Mouse (Mus musculus) bone marrow macrophage, adult 2 months (primary cell): ENCODE data around the gene Mc3r. TPM values are rescaled to one million over a fixed set of nuclear protein-coding genes. Genes with fewer than 3 reads are reported as not detected.

Experiments
- H3K27ac ChIP-seq: 2 replicates; pipeline ENCODE4 v1.5.1; 2012; ENCODE audit warnings: low read depth, low read length; ENCODE audit not compliant: insufficient read depth
- H3K4me1 ChIP-seq: 2 replicates; pipeline ENCODE4 v1.6.1; 2012; ENCODE audit warnings: low read length; ENCODE audit not compliant: control insufficient read depth, insufficient read depth
- H3K4me3 ChIP-seq: 2 replicates; pipeline ENCODE4 v1.5.1; 2012; ENCODE audit warnings: mild to moderate bottlenecking, low read length, moderate library complexity; ENCODE audit not compliant: insufficient read depth
- CTCF ChIP-seq: IDR thresholded peaks from 2 replicates; pipeline ENCODE4 v1.5.1; 2012; ENCODE audit warnings: low read depth, mild to moderate bottlenecking, low read length, moderate library complexity
- POLR2A ChIP-seq: IDR thresholded peaks from 2 replicates; pipeline ENCODE4 v1.6.1; 2012; ENCODE audit warnings: mild to moderate bottlenecking, low read depth, low read length, borderline replicate concordance
- polyA plus RNA-seq: library from polyadenylated mRNA; stranded (reverse); fragments of >200 nt; gene quantifications from 2 replicates; pipeline ENCODE4 v1.2.4, GENCODE M21; 2012; ENCODE audit not compliant: missing spikeins, insufficient read depth, insufficient read length

The Mc3r gene
- polyA plus RNA-seq: not detected in 2 replicates

- TF ChIP-seq CTCF: peak; percentile 34; the same call in 1 of the 2 replicates
- TF ChIP-seq POLR2A: no peak
- Histone ChIP-seq H3K27ac (no peak within 1 kb of the TSS), H3K4me3 (no peak within 1 kb of the TSS), H3K4me1 (no peaks in the 10 kb centered on the region)
Observed at GRCm38 (mm10) chr2:172248106-172248764, at the start of gene Mc3r. Gene Mc3r, plus strand, starts transcription at chr2:172248492.

- no peak overlapping the region for H3K27ac ChIP-seq
- TF ChIP-seq CTCF (no peak), POLR2A (no peak)
- H3K4me1 ChIP-seq: no peaks in the 10 kb centered on the region
- H3K4me3 ChIP-seq: no peak overlapping the region
Observed at GRCm38 (mm10) chr2:172201998-172202780, 46.1 kb upstream of the Mc3r start.

- Histone ChIP-seq H3K4me3 (no peak overlapping the region), H3K27ac (no peak overlapping the region), H3K4me1 (no peaks in the 10 kb centered on the region)
- TF ChIP-seq CTCF (peak; percentile 80), POLR2A (no peak)
Observed at GRCm38 (mm10) chr2:172207003-172207402, 41.3 kb upstream of the Mc3r start.

- H3K27ac ChIP-seq: no peak overlapping the region
- no peak for TF ChIP-seq CTCF
- no peak for TF ChIP-seq POLR2A
- H3K4me1 ChIP-seq: no peaks in the 10 kb centered on the region
- no peak overlapping the region for H3K4me3 ChIP-seq
Observed at GRCm38 (mm10) chr2:172213480-172213879, 34.8 kb upstream of the Mc3r start.

- TF ChIP-seq CTCF: no peak
- no peak for TF ChIP-seq POLR2A
- Histone ChIP-seq H3K4me3 (no peak overlapping the region), H3K4me1 (no peaks in the 10 kb centered on the region), H3K27ac (no peak overlapping the region)
Observed at GRCm38 (mm10) chr2:172214336-172214735, 34.0 kb upstream of the Mc3r start.

- Histone ChIP-seq H3K27ac (no peak overlapping the region), H3K4me1 (no peaks in the 10 kb centered on the region), H3K4me3 (no peak overlapping the region)
- TF ChIP-seq POLR2A: no peak
- no peak; the same call in 1 of the 2 replicates for TF ChIP-seq CTCF
Observed at GRCm38 (mm10) chr2:172215508-172216162, 32.7 kb upstream of the Mc3r start.

- Histone ChIP-seq H3K4me3 (no peak overlapping the region), H3K4me1 (no peaks in the 10 kb centered on the region), H3K27ac (no peak overlapping the region)
- TF ChIP-seq POLR2A: no peak
- TF ChIP-seq CTCF: no peak
Observed at GRCm38 (mm10) chr2:172216163-172216915, 32.0 kb upstream of the Mc3r start.

- TF ChIP-seq CTCF (no peak), POLR2A (no peak)
- Histone ChIP-seq H3K27ac (no peak overlapping the region), H3K4me3 (no peak overlapping the region), H3K4me1 (no peaks in the 10 kb centered on the region)
Observed at GRCm38 (mm10) chr2:172217886-172218285, 30.4 kb upstream of the Mc3r start.

- H3K27ac ChIP-seq: no peak overlapping the region
- H3K4me1 ChIP-seq: no peaks in the 10 kb centered on the region
- TF ChIP-seq CTCF: no peak
- TF ChIP-seq POLR2A: no peak
- no peak overlapping the region for H3K4me3 ChIP-seq
Observed at GRCm38 (mm10) chr2:172219186-172219585, 29.1 kb upstream of the Mc3r start.

GRCm38 (mm10) chr2:172221656-172222393 lies 26.5 kb upstream of the Mc3r start:
- TF ChIP-seq POLR2A: no peak
- TF ChIP-seq CTCF: peak; percentile 96
- Histone ChIP-seq H3K4me1 (no peaks in the 10 kb centered on the region), H3K27ac (no peak overlapping the region), H3K4me3 (no peak overlapping the region)
